Mouse (Mus musculus): ENCODE measurements around the gene Atf7ip. TPM values are rescaled to one million over a fixed set of nuclear protein-coding genes. Genes with fewer than 3 reads are reported as not detected.
"Not testable (repeated sequence)": the region's sequence is repeated elsewhere in the genome, so short reads cannot be mapped to it uniquely, and the experiment has no call there.

Atf7ip gene
- total RNA-seq (2012; rRNA removed) (20.4 and 35.4 TPM in 2 replicates), total RNA-seq (2014; rRNA removed) (4.2 and 4.4 TPM in 2 replicates), polyA plus RNA-seq (2012; ENCODE audit: insufficient read length, low read depth) (29.7 and 44.8 TPM in 2 replicates)

DNA sequence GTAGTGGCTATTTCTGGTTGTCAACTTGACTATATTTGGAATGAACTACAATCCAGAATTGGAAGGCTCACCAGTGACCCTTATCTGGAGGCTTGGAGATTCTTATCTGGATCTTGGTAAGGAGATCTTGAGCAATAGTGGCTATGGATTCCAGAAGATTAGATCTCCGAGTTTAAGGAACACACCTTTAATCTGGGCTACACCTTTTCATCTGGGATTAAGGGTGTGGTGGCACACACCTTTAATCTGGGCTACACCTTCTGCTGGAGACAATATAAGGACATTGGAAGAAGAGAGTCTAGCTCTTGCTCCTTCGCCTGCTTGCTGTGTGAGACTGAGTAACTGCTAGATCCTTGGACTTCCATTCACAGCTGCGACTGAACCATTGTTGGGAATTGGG lies at the start of gene Atf7ip:
Atf7ip (plus strand) TSS at position 301 of the 400 bp plus-strand sequence.
- DNase-seq (ENCODE audit: extremely low read depth); H3K27ac ChIP-seq (ENCODE audit: insufficient read depth, low read depth); H3K27me3 ChIP-seq (replicated peaks); H3K9ac ChIP-seq (ENCODE audit: insufficient read depth, low read depth); H3K4me3 ChIP-seq (replicated peaks in 1 of 3; ENCODE audit: low read depth in 2 of 3, low read length in 2 of 3, poor library complexity in 1 of 3); dilution Hi-C loops (cut with MboI; ENCODE audit: extremely low pct_ligation_motif_present, extremely low pct_unique_long_range_greater_than_20kb, low sequenced_read_pairs); H3K9me3 ChIP-seq (replicated peaks; ENCODE audit: low read length); H3K79me2 ChIP-seq (replicated peaks; ENCODE audit: control insufficient read depth, extremely low read depth, insufficient read depth, poor library complexity, severe bottlenecking); in situ Hi-C loops (cut with MboI; ENCODE audit: low pct_ligation_motif_present, low pct_unique_long_range_greater_than_20kb, low sequenced_read_pairs); H3K36me3 ChIP-seq (replicated peaks in 1 of 2; ENCODE audit: control insufficient read depth in 1 of 2, insufficient read depth in 1 of 2, low read length in 1 of 2); H3K4me2 ChIP-seq (ENCODE audit: insufficient read depth, low read depth, poor library complexity, severe bottlenecking); H3K4me1 ChIP-seq (ENCODE audit: control insufficient read depth in 1 of 2, insufficient read depth in 2 of 2): not testable (repeated sequence)

DNA sequence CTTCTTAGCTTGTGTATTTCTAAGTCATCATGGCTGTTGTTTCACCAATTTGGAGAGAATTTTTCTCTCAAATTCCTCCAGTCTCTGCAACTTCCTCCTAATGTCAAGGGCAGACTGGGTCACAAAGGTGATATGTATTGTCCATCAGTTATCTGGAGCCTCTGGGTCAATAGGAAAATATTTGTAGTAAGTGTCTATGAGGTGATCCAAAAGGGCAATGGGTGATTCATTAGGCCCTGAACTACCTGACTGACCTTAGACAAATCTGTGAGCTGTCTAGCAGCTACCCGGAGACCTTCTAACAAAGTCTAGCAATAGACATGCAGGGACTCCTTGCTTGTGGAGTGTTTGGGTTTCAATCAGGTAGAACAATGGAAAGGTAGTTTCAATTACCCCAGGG lies 49.7 kb upstream of the Atf7ip start:
- Histone ChIP-seq H3K4me1 (ENCODE audit: control insufficient read depth in 1 of 2, insufficient read depth in 2 of 2) (peaks cover 0 to 2% of the 10 kb centered on the region in 2 experiments; a peak in 1 of 4 replicates), H3K27ac (ENCODE audit: insufficient read depth, low read depth) (no peak overlapping the region), H3K9me3 (replicated peaks; ENCODE audit: low read length) (no peaks in the 10 kb centered on the region), H3K27me3 (replicated peaks) (no peaks in the 10 kb centered on the region), H3K4me2 (ENCODE audit: insufficient read depth, low read depth, poor library complexity, severe bottlenecking) (no peak overlapping the region), H3K4me3 (replicated peaks in 1 of 3; ENCODE audit: low read depth in 2 of 3, low read length in 2 of 3, poor library complexity in 1 of 3) (no peak overlapping the region), H3K79me2 (replicated peaks; ENCODE audit: control insufficient read depth, extremely low read depth, insufficient read depth, poor library complexity, severe bottlenecking) (no peaks in the 10 kb centered on the region), H3K9ac (ENCODE audit: insufficient read depth, low read depth) (no peak overlapping the region), H3K36me3 (replicated peaks in 1 of 2; ENCODE audit: control insufficient read depth in 1 of 2, insufficient read depth in 1 of 2, low read length in 1 of 2) (no peaks in the 10 kb centered on the region)
- no peak for DNase-seq (ENCODE audit: extremely low read depth)
- dilution Hi-C loops (cut with MboI; ENCODE audit: extremely low pct_ligation_motif_present, extremely low pct_unique_long_range_greater_than_20kb, low sequenced_read_pairs), result no loop called here
- in situ Hi-C loops (cut with MboI; ENCODE audit: low pct_ligation_motif_present, low pct_unique_long_range_greater_than_20kb, low sequenced_read_pairs), result no loop called here
- TF ChIP-seq JUND (conservative IDR thresholded peaks at IDR 0.05; ENCODE audit: low read depth, low read length) (no peak), POLR2AphosphoS2 (IDR thresholded peaks at IDR 0.05; ENCODE audit: low read depth, low read length) (no peak), EP300 (IDR thresholded peaks at IDR 0.05; ENCODE audit: low read length) (no peak), ELF1 (IDR thresholded peaks at IDR 0.05; ENCODE audit: low read depth, low read length) (no peak), USF2 (conservative IDR thresholded peaks at IDR 0.05; ENCODE audit: low read depth, low read length) (no peak), SIN3A (IDR thresholded peaks at IDR 0.05; ENCODE audit: low read length) (no peak), BHLHE40 (IDR thresholded peaks at IDR 0.05; ENCODE audit: low read depth, low read length) (no peak), TBP (conservative IDR thresholded peaks at IDR 0.05; ENCODE audit: low read depth, low read length) (no peak), IRF4 (IDR thresholded peaks at IDR 0.05; ENCODE audit: low read depth, low read length) (no peak), ZNF384 (IDR thresholded peaks at IDR 0.05; ENCODE audit: low read depth, low read length) (no peak), ZC3H11A (IDR thresholded peaks at IDR 0.05; ENCODE audit: low read depth, low read length) (no peak), CHD1 (IDR thresholded peaks at IDR 0.05; ENCODE audit: low read depth, low read length) (no peak), MAFK (IDR thresholded peaks at IDR 0.05; ENCODE audit: insufficient replicate concordance, low read length) (no peak), ZKSCAN1 (IDR thresholded peaks at IDR 0.05; ENCODE audit: borderline replicate concordance, low read depth, low read length) (no peak), KAT2A (IDR thresholded peaks at IDR 0.05; ENCODE audit: insufficient replicate concordance, low read length) (no peak), NRF1 (IDR thresholded peaks at IDR 0.05; ENCODE audit: low read depth, low read length) (no peak), SMC3 (IDR thresholded peaks at IDR 0.05; ENCODE audit: low read depth, low read length) (no peak), E2F4 (IDR thresholded peaks at IDR 0.05; ENCODE audit: insufficient replicate concordance, low read depth, low read length) (no peak), JUN (IDR thresholded peaks at IDR 0.05; ENCODE audit: insufficient read depth, low read depth, low read length) (no peak), CTCF (conservative IDR thresholded peaks at IDR 0.05 in 1 of 2, IDR thresholded peaks at IDR 0.05 in 1 of 2; ENCODE audit: low read depth in 2 of 2, low read length in 2 of 2) (no peak)
